In the genomic region with DNA sequence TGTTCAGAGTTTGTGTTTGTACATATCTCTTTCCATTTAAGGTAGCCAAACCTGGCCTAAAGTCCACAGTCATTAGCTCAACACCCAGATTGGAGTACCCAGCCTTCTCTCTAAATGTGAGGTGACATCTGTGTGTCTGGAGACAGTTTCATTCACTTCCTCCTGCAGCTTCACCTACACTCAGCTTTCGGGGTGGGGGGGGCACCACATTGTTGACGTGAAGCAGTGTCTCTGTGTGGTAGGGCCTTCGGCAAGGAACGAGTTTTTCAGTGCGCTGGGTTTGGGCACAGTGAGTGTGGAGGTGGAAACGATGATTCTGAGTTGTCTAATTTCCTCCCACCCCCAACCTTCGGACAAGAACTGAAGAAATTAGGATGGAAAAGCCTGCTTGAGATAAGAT, we compare ENCODE assay signal across 24 mouse cellular contexts. TPM values are rescaled to one million over a fixed set of nuclear protein-coding genes. Genes with fewer than 3 reads are reported as not detected.
"Had no signal": no experiment of that assay in that cellular context is flagged by ENCODE, and none has a peak within 500 bp of the region (broad histone marks: within the 10 kb centered on the region; RNA-seq: fewer than 3 reads in every experiment).

No protein-coding gene starts in this region.

- ATAC-seq: midbrain, embryonic 16.5 days had no signal

- DNase-seq: lung, adult 18-20 months; lung, embryonic 14.5 days; lung, postnatal 10 days; lung, postnatal 4 days; midbrain, embryonic 14.5 days; retina, postnatal 1 day; right cerebral cortex, adult 18-20 months; right cerebral cortex, postnatal 25 days; thymus, adult 2 months; thymus, postnatal 25 days; thymus, postnatal 4 days had no signal

RNA-seq across cellular contexts. Expression of a gene that starts 30.5 kb away (rescaled TPM):
- polyA plus RNA-seq: lung, embryonic 14.5 days; lung, embryonic 16.5 days; midbrain, embryonic 10.5 days; midbrain, embryonic 12.5 days; midbrain, embryonic 14.5 days; midbrain, embryonic 16.5 days; myocyte; neural tube, embryonic 11.5 days; neural tube, embryonic 13.5 days; neural tube, embryonic 15.5 days; spleen, adult 2 months; stomach, embryonic 15.5 days; stomach, postnatal 0 days; thymus, adult 2 months; urinary bladder, adult 2 months had no signal

RNA-seq across cellular contexts. Expression of a gene that starts 51.0 kb away (rescaled TPM):
- polyA plus RNA-seq: lung, embryonic 14.5 days; lung, embryonic 16.5 days; midbrain, embryonic 10.5 days; midbrain, embryonic 12.5 days; midbrain, embryonic 14.5 days; midbrain, embryonic 16.5 days; myocyte; neural tube, embryonic 11.5 days; neural tube, embryonic 13.5 days; neural tube, embryonic 15.5 days; stomach, embryonic 15.5 days; stomach, postnatal 0 days; testis, adult 2 months had no signal
